Mouse (Mus musculus): ENCODE results near the gene Eif4g3.

GRCm38 (mm10) chr4:137946419-137946818 is 46.4 kb upstream of the Eif4g3 start:
- no peak for TF ChIP-seq CTCF (conservative IDR thresholded peaks at IDR 0.05; ENCODE audit: low read length)
- TF ChIP-seq NANOG (IDR thresholded peaks at IDR 0.05; ENCODE audit: borderline replicate concordance, low read length): no peak
